Mouse (Mus musculus): ENCODE results near the gene Gm5849.
"Not testable (repeated sequence)": the region's sequence is repeated elsewhere in the genome, so short reads cannot be mapped to it uniquely, and the experiment has no call there.

The Gm5849 gene

GRCm38 (mm10) chr3:90777776-90778175 is at the start of gene Gm5849:
Gm5849 (minus strand) TSS chr3:90777876.
- not testable (repeated sequence) for DNase-seq (ENCODE audit: low spot score in 2 of 2)

- DNase-seq (ENCODE audit: low spot score in 2 of 2): no peak
These were observed 28.0 kb downstream of the Gm5849 start for GRCm38 (mm10) chr3:90749658-90750057.

- no peak for DNase-seq (ENCODE audit: low spot score in 2 of 2)
These were observed 51.1 kb downstream of the Gm5849 start, which contains the start of gene Pglyrp4 for GRCm38 (mm10) chr3:90726606-90727005. Pglyrp4 (plus strand) TSS chr3:90726906.

Measured in frontal cortex, postnatal 14 days (tissue).